Mouse (Mus musculus) neural tube, embryonic 13.5 days (tissue): ENCODE measurements around the gene Rpl35. TPM values are rescaled to one million over a fixed set of nuclear protein-coding genes. Genes with fewer than 3 reads are reported as not detected.

Experiments
- ATAC-seq: fragments of 200-750 bp; cut with Nextera tagmentation; 2 replicates; pipeline ENCODE4 v1.8.0; 2017; ENCODE audit warnings: low read depth, mild to moderate bottlenecking, moderate TSS enrichment, moderate library complexity
- H3K27ac ChIP-seq: fragments of 300-500 bp; sonication (generic); replicated peaks from 2 replicates; pipeline ENCODE4 v1.5.1; 2015; ENCODE audit warnings: moderate library complexity, mild to moderate bottlenecking, inconsistent platforms
- H3K27me3 ChIP-seq: fragments of 300-500 bp; sonication (generic); 2 replicates; pipeline ENCODE4 v1.6.1; 2015; ENCODE audit warnings: mild to moderate bottlenecking, inconsistent platforms
- H3K36me3 ChIP-seq: fragments of 300-500 bp; sonication (generic); 2 replicates; pipeline ENCODE4 v1.6.1; 2015; ENCODE audit warnings: mild to moderate bottlenecking, inconsistent platforms
- H3K4me1 ChIP-seq: fragments of 300-500 bp; sonication (generic); replicated peaks from 2 replicates; pipeline ENCODE4 v1.6.1; 2015; ENCODE audit warnings: inconsistent platforms
- H3K4me2 ChIP-seq: fragments of 300-500 bp; sonication (generic); 2 replicates; pipeline ENCODE4 v1.6.1; 2015; ENCODE audit warnings: inconsistent platforms, mild to moderate bottlenecking, moderate library complexity
- H3K4me3 ChIP-seq: fragments of 300-500 bp; sonication (generic); 2 replicates; pipeline ENCODE4 v1.5.1; 2015; ENCODE audit warnings: mild to moderate bottlenecking, inconsistent platforms
- H3K9ac ChIP-seq: fragments of 300-500 bp; sonication (generic); 2 replicates; pipeline ENCODE4 v1.6.1; 2015; ENCODE audit warnings: moderate library complexity, mild to moderate bottlenecking, inconsistent platforms
- H3K9me3 ChIP-seq: fragments of 300-500 bp; sonication (generic); 2 replicates; pipeline ENCODE4 v1.6.1; 2016; ENCODE audit warnings: inconsistent platforms
- WGBS: fragments of 180-500 bp; shearing (Covaris S2); methylation state at CpG from one replicate; pipeline ENCODE4 v1.1.7; 2015; 5-methylcytosine and 5-hydroxymethylcytosine counted together
- polyA plus RNA-seq: library from polyadenylated mRNA; unstranded; fragments of >200 nt; fragmentation: Nextera tagmentation; extraction: Ambion mirVana; gene quantifications from 2 replicates; pipeline ENCODE4 v1.2.1, GENCODE M21; 2015

Rpl35 gene
- polyA plus RNA-seq, 1 experiment from 2014 or later, result 755 TPM

- Histone ChIP-seq H3K4me1 (no peaks in the 10 kb centered on the region), H3K36me3 (no peaks in the 10 kb centered on the region), H3K4me3 (no peak overlapping the region), H3K9ac (no peak overlapping the region), H3K9me3 (no peaks in the 10 kb centered on the region), H3K27me3 (no peaks in the 10 kb centered on the region), H3K4me2 (no peak overlapping the region), H3K27ac (no peak overlapping the region)
- ATAC-seq, result no peak
- WGBS, result 86% methylated on average over 5 of the region's 5 CpGs
Measured at GRCm38 (mm10) chr2:38970057-38970456, 35.4 kb downstream of the Rpl35 start.

DNA sequence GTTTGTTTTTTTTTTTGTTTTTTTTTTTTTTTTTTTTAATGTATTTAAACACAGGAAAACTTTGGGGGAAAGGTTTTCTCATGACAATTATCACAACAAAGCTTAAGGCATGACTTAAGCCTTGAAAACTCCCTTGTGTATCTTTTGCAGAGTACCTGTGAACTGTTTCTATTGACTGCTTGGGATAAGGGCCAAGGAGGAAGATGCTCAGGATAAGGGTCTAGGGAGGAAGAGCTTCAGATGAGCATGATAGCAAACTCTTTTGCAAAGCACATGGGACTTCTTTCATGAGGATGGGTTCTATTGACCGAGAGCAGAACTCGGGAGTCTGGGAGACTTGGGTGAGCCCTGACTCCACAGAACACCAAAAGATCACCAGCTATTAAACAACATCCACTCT is 35.8 kb downstream of the Rpl35 start:
- Histone ChIP-seq H3K27ac (no peak overlapping the region), H3K27me3 (no peaks in the 10 kb centered on the region), H3K36me3 (no peaks in the 10 kb centered on the region), H3K9ac (no peak overlapping the region), H3K4me2 (no peak overlapping the region), H3K4me3 (no peak overlapping the region), H3K4me1 (no peaks in the 10 kb centered on the region), H3K9me3 (no peaks in the 10 kb centered on the region)
- no peak for ATAC-seq
- WGBS, result 94% methylated on average over 2 of the region's 2 CpGs

GRCm38 (mm10) chr2:38964198-38964597 is 41.2 kb downstream of the Rpl35 start:
- Histone ChIP-seq H3K27me3 (no peaks in the 10 kb centered on the region), H3K36me3 (no peaks in the 10 kb centered on the region), H3K9me3 (no peaks in the 10 kb centered on the region), H3K4me3 (no peak overlapping the region), H3K4me1 (peaks cover 3% of the 10 kb centered on the region; the same call in 1 of the 2 replicates), H3K4me2 (no peak overlapping the region), H3K27ac (no peak overlapping the region), H3K9ac (no peak overlapping the region)
- 21% methylated on average over 4 of the region's 4 CpGs for WGBS
- peak; percentile 56; the same call in 1 of the 2 replicates for ATAC-seq

GRCm38 (mm10) chr2:38957671-38958223 is 47.7 kb downstream of the Rpl35 start:
- Histone ChIP-seq H3K27me3 (no peaks in the 10 kb centered on the region), H3K4me2 (no peak overlapping the region), H3K9me3 (no peaks in the 10 kb centered on the region), H3K4me3 (no peak overlapping the region), H3K36me3 (no peaks in the 10 kb centered on the region), H3K4me1 (no peaks in the 10 kb centered on the region), H3K27ac (no peak overlapping the region), H3K9ac (no peak overlapping the region)
- no peak for ATAC-seq
- 87% methylated on average over 5 of the region's 5 CpGs for WGBS

DNA sequence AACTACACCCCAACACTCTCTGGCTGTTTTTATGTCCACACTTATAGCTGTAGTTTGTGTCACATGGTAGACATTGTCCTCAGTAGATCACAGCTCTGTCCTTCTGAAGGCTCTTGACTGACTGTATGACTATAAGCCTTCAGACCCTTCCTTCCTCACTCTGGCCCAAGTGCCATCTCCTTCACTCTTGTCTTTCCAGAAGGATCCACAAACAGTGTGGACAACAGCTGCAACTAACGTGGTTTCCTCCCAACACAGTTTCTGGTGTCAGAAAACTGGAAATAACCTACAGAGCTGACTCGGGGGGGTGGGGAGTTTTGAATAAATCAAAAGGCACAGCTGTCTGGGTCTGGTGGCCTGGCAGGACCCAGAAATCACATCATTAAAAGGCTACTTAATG is 49.4 kb downstream of the Rpl35 start:
- no peak overlapping the region for H3K4me3 ChIP-seq
- H3K27ac ChIP-seq, result no peak overlapping the region
- no peak overlapping the region for H3K4me2 ChIP-seq
- H3K4me1 ChIP-seq, result no peaks in the 10 kb centered on the region
- H3K27me3 ChIP-seq, result no peaks in the 10 kb centered on the region
- no peak for ATAC-seq
- H3K9ac ChIP-seq, result no peak overlapping the region
- no peaks in the 10 kb centered on the region for H3K9me3 ChIP-seq
- 79% methylated on average over 2 of the region's 2 CpGs for WGBS
- no peaks in the 10 kb centered on the region for H3K36me3 ChIP-seq

GRCm38 (mm10) chr2:38953152-38953883 is 52.1 kb downstream of the Rpl35 start:
- Histone ChIP-seq H3K4me1 (0 out of 2 replicates have a peak, but pooled peaks cover 5% of the 10 kb centered on the region), H3K27ac (no peak overlapping the region), H3K4me2 (no peak overlapping the region), H3K9me3 (no peaks in the 10 kb centered on the region), H3K4me3 (no peak overlapping the region), H3K36me3 (no peaks in the 10 kb centered on the region), H3K9ac (no peak overlapping the region), H3K27me3 (no peaks in the 10 kb centered on the region)
- no peak for ATAC-seq
- WGBS, result 76% methylated on average over 5 of the region's 5 CpGs

Other genes starting within 250 kb of the Rpl35 start
- gene Nr6a1, start 77.9 kb downstream of the Rpl35 start, polyA plus RNA-seq, result 2.9 and 3.9 TPM in 2 replicates
- 10.3 and 14.6 TPM in 2 replicates for gene Olfml2a, start 73.6 kb downstream of the Rpl35 start, polyA plus RNA-seq
- gene Wdr38, start 8.1 kb downstream of the Rpl35 start, polyA plus RNA-seq, result 1.9 and 2.1 TPM in 2 replicates
- gene Arpc5l, start 276 bp downstream of the Rpl35 start, polyA plus RNA-seq, result 137 and 154 TPM in 2 replicates
- 28.4 and 34.6 TPM in 2 replicates for gene Golga1, start 59.9 kb upstream of the Rpl35 start, polyA plus RNA-seq
- gene Scai, start 185.1 kb upstream of the Rpl35 start, polyA plus RNA-seq, result 15.9 and 16.1 TPM in 2 replicates
- gene Ppp6c, start 220.8 kb upstream of the Rpl35 start, polyA plus RNA-seq, result 74.1 and 74.7 TPM in 2 replicates